Mouse (Mus musculus) adrenal gland, postnatal 14 days (tissue): ENCODE results near the gene Gm7324. TPM values are rescaled to one million over a fixed set of nuclear protein-coding genes. Genes with fewer than 3 reads are reported as not detected.
"Not testable (repeated sequence)": the region's sequence is repeated elsewhere in the genome, so short reads cannot be mapped to it uniquely, and the experiment has no call there.

Experiments used
- DNase-seq: peaks from one replicate; pipeline ENCODE4 v3.0.0; 2021; ENCODE audit warnings: mixed read lengths
- long read RNA-seq, 2 experiments: library from polyadenylated mRNA; stranded (forward); transcript quantifications; one replicate each; pipeline ENCODE4 v2.0.0; 2021
- total RNA-seq: library from RNA; stranded (reverse); gene quantifications from 2 replicates; pipeline ENCODE4 v1.2.3, GENCODE M21; 2021

Gene Gm7324
- total RNA-seq: 0.41 and 1.2 TPM in 2 replicates
- long read RNA-seq, experiment 1: 0 reads
- long read RNA-seq, experiment 2: 0 reads

GRCm38 (mm10) chr14:43697621-43698020, at the start of gene Gm7324:
Gene Gm7324, plus strand, starts transcription at chr14:43697828.
- not testable (repeated sequence) for DNase-seq

GRCm38 (mm10) chr14:43677099-43677498, 20.5 kb upstream of the Gm7324 start, which contains the start of gene Gm8165:
Gene Gm8165, minus strand, starts transcription at chr14:43677199.
- DNase-seq: not testable (repeated sequence)

GRCm38 (mm10) chr14:43727385-43727784, 29.8 kb downstream of the Gm7324 start, which contains the start of gene Gm16506:
Gene Gm16506, minus strand, starts transcription at chr14:43727485.
- not testable (repeated sequence) for DNase-seq

GRCm38 (mm10) chr14:43747566-43747965, 49.9 kb downstream of the Gm7324 start, which contains the start of gene Gm6526:
Gene Gm6526, plus strand, starts transcription at chr14:43747866.
- DNase-seq: not testable (repeated sequence)

Other genes with a start within 250 kb of the Gm7324 start
- not detected in 2 replicates for gene Gm5799, start 154.3 kb upstream of the Gm7324 start, total RNA-seq
- gene Gm17654, start 118.7 kb upstream of the Gm7324 start, total RNA-seq: not detected in 2 replicates
- not detected in 2 replicates for gene Gm10375, start 89.8 kb upstream of the Gm7324 start, total RNA-seq
- not detected in 2 replicates for gene Gm8165, start 20.6 kb upstream of the Gm7324 start, total RNA-seq
- not detected in 2 replicates for gene Gm16506, start 29.7 kb downstream of the Gm7324 start, total RNA-seq
- not detected in 2 replicates for gene Gm6526, start 50.0 kb downstream of the Gm7324 start, total RNA-seq
- not detected in 2 replicates for gene Gm8180, start 86.9 kb downstream of the Gm7324 start, total RNA-seq
- 1.4 TPM in 1 of 2 replicates, not detected in the other for gene Ear1, start 177.7 kb downstream of the Gm7324 start, total RNA-seq
- not detected in 2 replicates for gene Ear10, start 225.7 kb downstream of the Gm7324 start, total RNA-seq
- gene Gm8113, start 227.6 kb downstream of the Gm7324 start, total RNA-seq: 2.7 and 2.9 TPM in 2 replicates